Mouse (Mus musculus) ES-E14 (cell line): ENCODE measurements at regions not wholly inside any gene's neighbourhood (a gene's known extent, or its start where the extent isn't known, plus 50 kb on each side); places are given as distances from the start of the nearest gene placed in this dataset.

ENCODE experiments used
- DNase-seq: peaks from one replicate; pipeline ENCODE4 v3.0.0-alpha.2; 2013; ENCODE audit warnings: low read depth, low spot score
- H3K27ac ChIP-seq: 2 replicates; pipeline ENCODE4 v1.5.1; 2012; ENCODE audit warnings: low read depth, mild to moderate bottlenecking, low read length, moderate library complexity, mixed read lengths; ENCODE audit not compliant: poor library complexity, insufficient read depth, severe bottlenecking
- H3K36me3 ChIP-seq: 2 replicates; pipeline ENCODE4 v1.6.1; 2012; ENCODE audit warnings: mild to moderate bottlenecking, low read length, moderate library complexity, mixed read lengths; ENCODE audit not compliant: control insufficient read depth, poor library complexity, insufficient read depth, severe bottlenecking
- H3K4me1 ChIP-seq, 2 experiments: fragments of 150-350 bp in 1 of 2; sonication (generic) in 1 of 2; 2 replicates each; pipeline ENCODE4 v1.6.1; 2012; ENCODE audit warnings: low read length in 2 of 2, mild to moderate bottlenecking in 1 of 2, mixed read lengths in 1 of 2; ENCODE audit not compliant: control insufficient read depth in 2 of 2, insufficient read depth in 2 of 2, poor library complexity in 1 of 2
- H3K4me3 ChIP-seq, 2 experiments: fragments of 150-350 bp in 1 of 2; sonication (generic) in 1 of 2; 2 replicates each; pipeline ENCODE4 v1.5.1; 2012; ENCODE audit warnings: low read length in 2 of 2, low read depth in 1 of 2, mild to moderate bottlenecking in 1 of 2, mixed read lengths in 1 of 2; ENCODE audit not compliant: insufficient read depth in 1 of 2, poor library complexity in 1 of 2, severe bottlenecking in 1 of 2
- H3K9ac ChIP-seq: 2 replicates; pipeline ENCODE4 v1.6.1; 2012; ENCODE audit warnings: low read depth, mild to moderate bottlenecking, low read length, mixed read lengths; ENCODE audit not compliant: poor library complexity, insufficient read depth, severe bottlenecking
- H3K9me3 ChIP-seq: fragments of 150-350 bp; sonication (generic); 2 replicates; pipeline ENCODE4 v1.6.1; 2012; ENCODE audit warnings: low read depth, mild to moderate bottlenecking, low read length; ENCODE audit not compliant: control insufficient read depth, insufficient read depth
- CHD2 ChIP-seq: IDR thresholded peaks from 2 replicates; pipeline ENCODE4 v1.6.1; 2014; ENCODE audit warnings: mild to moderate bottlenecking, low read depth, low read length, inconsistent platforms
- HCFC1 ChIP-seq: IDR thresholded peaks from 2 replicates; pipeline ENCODE4 v1.6.1; 2012; ENCODE audit warnings: low read length, inconsistent platforms, borderline replicate concordance; ENCODE audit not compliant: insufficient read depth
- MAFK ChIP-seq: IDR thresholded peaks from 2 replicates; pipeline ENCODE4 v1.6.1; 2014; ENCODE audit warnings: mild to moderate bottlenecking, low read depth, low read length, inconsistent platforms; ENCODE audit not compliant: insufficient read depth
- ZC3H11A ChIP-seq: IDR thresholded peaks from 2 replicates; pipeline ENCODE4 v1.6.1; 2012; ENCODE audit warnings: low read depth, mild to moderate bottlenecking, inconsistent platforms, low read length, borderline replicate concordance
- ZNF384 ChIP-seq: IDR thresholded peaks from 2 replicates; pipeline ENCODE4 v1.6.1; 2012; ENCODE audit warnings: low read depth, low read length, inconsistent platforms
- in situ Hi-C, 2 experiments: fragments of 600-800 bp; cut with MboI; formaldehyde crosslinking; loops; one replicate each; pipeline ENCODE4 v1.15.1; 2025; ENCODE audit warnings: low sequenced_read_pairs in 2 of 2, inconsistent platforms in 1 of 2; ENCODE audit not compliant: unreplicated experiment in 2 of 2

GRCm38 (mm10) chr10:37275271-37275670, 136.6 kb upstream of the Marcks start:
- no peak for DNase-seq
- in situ Hi-C loops: no loop called here
- H3K9ac ChIP-seq: no peak overlapping the region
- H3K27ac ChIP-seq: no peak overlapping the region
- H3K9me3 ChIP-seq: no peaks in the 10 kb centered on the region
- TF ChIP-seq ZNF384: no peak
- no peak for TF ChIP-seq HCFC1
- TF ChIP-seq CHD2: no peak
- no peak for TF ChIP-seq ZC3H11A
- TF ChIP-seq MAFK: no peak
- H3K36me3 ChIP-seq: no peaks in the 10 kb centered on the region
- H3K4me3 ChIP-seq: no peak overlapping the region
- H3K4me1 ChIP-seq: no peaks in the 10 kb centered on the region

- Histone ChIP-seq H3K9me3 (no peaks in the 10 kb centered on the region), H3K4me3 (no peak overlapping the region), H3K36me3 (no peaks in the 10 kb centered on the region), H3K4me1 (no peaks in the 10 kb centered on the region), H3K27ac (no peak overlapping the region), H3K9ac (no peak overlapping the region)
- no peak for TF ChIP-seq CHD2
- TF ChIP-seq ZC3H11A: no peak
- no peak for TF ChIP-seq ZNF384
- TF ChIP-seq MAFK: no peak
- no peak for TF ChIP-seq HCFC1
- no peak for DNase-seq
- in situ Hi-C loops: no loop called here
Observed at GRCm38 (mm10) chr10:37271967-37272366, 133.2 kb upstream of the Marcks start.

- H3K27ac ChIP-seq: no peak overlapping the region
- in situ Hi-C loops: no loop called here
- H3K4me1 ChIP-seq: no peaks in the 10 kb centered on the region
Observed at GRCm38 (mm10) chr10:37270236-37271000, 131.7 kb upstream of the Marcks start.

GRCm38 (mm10) chr10:37266909-37267308, 128.2 kb upstream of the Marcks start:
- in situ Hi-C loops: no loop called here

More at GRCm38 (mm10) chr10:37270236-37271000, 131.7 kb upstream of the Marcks start:
- no peak overlapping the region for H3K4me3 ChIP-seq
- TF ChIP-seq ZNF384 (no peak), CHD2 (no peak), ZC3H11A (no peak), HCFC1 (no peak)
- DNase-seq: no peak
- no peaks in the 10 kb centered on the region for H3K9me3 ChIP-seq
- H3K9ac ChIP-seq: no peak overlapping the region
- H3K36me3 ChIP-seq: no peaks in the 10 kb centered on the region

More at GRCm38 (mm10) chr10:37266909-37267308, 128.2 kb upstream of the Marcks start:
- TF ChIP-seq ZNF384 (no peak), MAFK (no peak), ZC3H11A (no peak)
- H3K27ac ChIP-seq: no peak overlapping the region
- no peak overlapping the region for H3K9ac ChIP-seq
- no peak overlapping the region for H3K4me3 ChIP-seq
- H3K4me1 ChIP-seq: no peaks in the 10 kb centered on the region
- no peaks in the 10 kb centered on the region for H3K36me3 ChIP-seq
- DNase-seq: no peak
- no peaks in the 10 kb centered on the region for H3K9me3 ChIP-seq
